Mouse (Mus musculus) embryonic facial prominence, embryonic 12.5 days (tissue): ENCODE measurements at regions not wholly inside any gene's neighbourhood (a gene's known extent, or its start where the extent isn't known, plus 50 kb on each side); places are given as distances from the start of the nearest gene placed in this dataset.

Experiments
- ATAC-seq: fragments of 200-750 bp; cut with Nextera tagmentation; 2 replicates; pipeline ENCODE4 v1.8.0; 2017; ENCODE audit not compliant: insufficient number of reproducible peaks, insufficient read depth, low FRiP score, low TSS enrichment
- H3K27ac ChIP-seq: fragments of 300-500 bp; sonication (generic); 2 replicates; pipeline ENCODE4 v1.5.1; 2016; ENCODE audit warnings: mild to moderate bottlenecking
- H3K27me3 ChIP-seq: fragments of 300-500 bp; sonication (generic); 2 replicates; pipeline ENCODE4 v1.6.1; 2016; ENCODE audit warnings: mild to moderate bottlenecking, moderate library complexity
- H3K36me3 ChIP-seq: fragments of 300-500 bp; sonication (generic); 2 replicates; pipeline ENCODE4 v1.6.1; 2016; ENCODE audit warnings: mild to moderate bottlenecking
- H3K4me1 ChIP-seq: fragments of 300-500 bp; sonication (generic); 2 replicates; pipeline ENCODE4 v1.6.1; 2016
- H3K4me2 ChIP-seq: fragments of 300-500 bp; sonication (generic); replicated peaks from 2 replicates; pipeline ENCODE4 v1.6.1; 2016; ENCODE audit warnings: mild to moderate bottlenecking, moderate library complexity
- H3K4me3 ChIP-seq: fragments of 300-500 bp; sonication (generic); 2 replicates; pipeline ENCODE4 v1.5.1; 2016; ENCODE audit warnings: mild to moderate bottlenecking
- H3K9ac ChIP-seq: fragments of 300-500 bp; sonication (generic); 2 replicates; pipeline ENCODE4 v1.6.1; 2016; ENCODE audit warnings: mild to moderate bottlenecking, moderate library complexity
- H3K9me3 ChIP-seq: fragments of 300-500 bp; sonication (generic); 2 replicates; pipeline ENCODE4 v1.6.1; 2016; ENCODE audit warnings: mild to moderate bottlenecking, moderate library complexity
- WGBS: fragments of 180-500 bp; shearing (Covaris S2); methylation state at CpG from one replicate; pipeline ENCODE4 v1.1.7; 2016; 5-methylcytosine and 5-hydroxymethylcytosine counted together

DNA sequence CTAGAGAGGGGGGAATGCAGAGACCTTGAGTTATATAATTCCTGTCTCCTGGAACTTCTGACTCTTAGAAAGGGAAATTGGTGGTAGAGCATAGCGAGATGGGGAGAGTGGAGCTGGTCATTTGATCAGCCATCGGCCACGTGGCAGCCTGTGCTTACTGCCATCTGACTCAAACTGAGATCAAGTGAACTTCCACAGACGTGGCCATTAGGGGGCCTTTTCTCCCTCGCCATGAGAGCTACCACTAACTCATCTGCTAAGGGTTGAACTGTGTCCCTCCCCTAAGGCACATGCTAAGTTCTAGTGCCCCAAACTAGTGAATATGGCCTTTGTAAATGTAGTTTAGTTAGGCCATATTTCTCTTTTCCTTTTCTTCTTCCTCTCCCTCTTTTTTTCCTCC is 120.6 kb downstream of the 2410131K14Rik start:
- no peak overlapping the region for H3K4me2 ChIP-seq
- 0 out of 2 replicates have a peak, but pooled peaks cover 5% of the 10 kb centered on the region for H3K4me1 ChIP-seq
- no peak overlapping the region for H3K4me3 ChIP-seq
- WGBS: 31% methylated on average over 5 of the region's 5 CpGs
- H3K27ac ChIP-seq: no peak overlapping the region
- no peak for ATAC-seq
- no peaks in the 10 kb centered on the region for H3K36me3 ChIP-seq
- H3K27me3 ChIP-seq: no peaks in the 10 kb centered on the region
- no peaks in the 10 kb centered on the region for H3K9me3 ChIP-seq
- H3K9ac ChIP-seq: no peak overlapping the region

DNA sequence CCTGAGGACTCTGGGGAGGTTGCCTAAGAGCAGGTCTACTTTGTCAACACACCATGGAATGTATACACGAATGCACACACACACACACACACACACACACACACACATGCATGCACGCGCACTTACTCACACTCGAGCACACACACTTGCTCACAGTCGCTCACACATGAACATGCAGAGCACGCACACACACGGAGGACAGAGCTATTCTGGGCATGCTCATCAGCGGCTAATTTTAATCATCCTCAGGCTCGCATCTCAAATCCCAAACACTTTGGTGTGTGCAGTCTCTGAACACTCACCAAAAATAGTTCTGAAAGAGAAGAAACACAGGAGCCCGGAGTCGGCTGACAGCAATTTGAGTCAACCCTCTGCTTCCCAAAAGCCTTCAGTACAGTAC is 122.0 kb downstream of the 2410131K14Rik start:
- no peak overlapping the region for H3K9ac ChIP-seq
- WGBS: 87% methylated on average over 11 of the region's 11 CpGs
- no peak overlapping the region for H3K4me2 ChIP-seq
- no peaks in the 10 kb centered on the region for H3K9me3 ChIP-seq
- no peaks in the 10 kb centered on the region for H3K36me3 ChIP-seq
- H3K27ac ChIP-seq: no peak overlapping the region
- H3K4me3 ChIP-seq: no peak overlapping the region
- H3K4me1 ChIP-seq: no peaks in the 10 kb centered on the region
- no peak for ATAC-seq
- H3K27me3 ChIP-seq: no peaks in the 10 kb centered on the region

- Histone ChIP-seq H3K27ac (no peak overlapping the region), H3K9me3 (no peaks in the 10 kb centered on the region), H3K36me3 (no peaks in the 10 kb centered on the region), H3K27me3 (no peaks in the 10 kb centered on the region), H3K4me3 (no peak overlapping the region), H3K4me2 (peak overlapping the region; percentile 26), H3K9ac (no peak overlapping the region), H3K4me1 (peaks cover 35% of the 10 kb centered on the region)
- WGBS: 2% methylated on average over 13 of the region's 13 CpGs
- ATAC-seq: peak; percentile 29; the same call in 1 of the 2 replicates
Measured at GRCm38 (mm10) chr5:118373581-118373981, 128.6 kb downstream of the 2410131K14Rik start.

GRCm38 (mm10) chr5:118374968-118375367 is 129.9 kb downstream of the 2410131K14Rik start:
- ATAC-seq: no peak
- Histone ChIP-seq H3K9me3 (no peaks in the 10 kb centered on the region), H3K27ac (no peak overlapping the region), H3K4me1 (peaks cover 39% of the 10 kb centered on the region), H3K4me3 (no peak overlapping the region), H3K27me3 (no peaks in the 10 kb centered on the region), H3K4me2 (no peak overlapping the region), H3K36me3 (no peaks in the 10 kb centered on the region), H3K9ac (no peak overlapping the region)
- 46% methylated on average over 2 of the region's 2 CpGs for WGBS

GRCm38 (mm10) chr5:118375916-118376315 is 130.9 kb downstream of the 2410131K14Rik start:
- no peaks in the 10 kb centered on the region for H3K9me3 ChIP-seq
- H3K27me3 ChIP-seq: no peaks in the 10 kb centered on the region
- no peak overlapping the region for H3K4me3 ChIP-seq
- peaks cover 45% of the 10 kb centered on the region for H3K4me1 ChIP-seq
- 0 out of 2 replicates have a peak overlapping the region, but pooled peaks have one; percentile 19 for H3K9ac ChIP-seq
- no peaks in the 10 kb centered on the region for H3K36me3 ChIP-seq
- H3K27ac ChIP-seq: no peak overlapping the region
- no peak for ATAC-seq
- no peak overlapping the region for H3K4me2 ChIP-seq
- 61% methylated on average over 5 of the region's 5 CpGs for WGBS

DNA sequence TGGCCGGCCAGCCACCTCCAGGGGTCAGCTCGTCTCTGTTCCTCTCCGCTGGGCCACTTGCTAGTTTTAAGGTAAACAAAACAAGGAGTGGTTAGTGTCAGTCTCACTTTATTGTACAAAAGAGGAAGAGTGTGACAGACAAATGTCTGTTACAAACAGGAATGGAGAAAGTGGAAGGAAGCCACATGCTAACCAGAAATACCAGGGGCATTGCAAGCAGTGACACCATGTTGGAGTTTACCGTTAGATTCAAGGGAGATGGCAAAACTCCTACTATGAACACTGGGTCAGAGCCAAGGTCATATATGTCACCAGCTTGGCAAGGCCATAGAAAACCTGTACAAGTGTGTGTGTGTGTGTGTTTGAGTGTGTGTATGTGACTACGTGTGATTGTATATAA is 131.5 kb downstream of the 2410131K14Rik start:
- H3K9me3 ChIP-seq: no peaks in the 10 kb centered on the region
- no peak overlapping the region for H3K9ac ChIP-seq
- ATAC-seq: no peak
- no peak overlapping the region for H3K4me3 ChIP-seq
- H3K27me3 ChIP-seq: no peaks in the 10 kb centered on the region
- peaks cover 45% of the 10 kb centered on the region for H3K4me1 ChIP-seq
- no peak overlapping the region for H3K4me2 ChIP-seq
- no peak overlapping the region for H3K27ac ChIP-seq
- H3K36me3 ChIP-seq: no peaks in the 10 kb centered on the region
- 71% methylated on average over 5 of the region's 5 CpGs for WGBS

- no peak overlapping the region for H3K27ac ChIP-seq
- no peaks in the 10 kb centered on the region for H3K27me3 ChIP-seq
- no peak for ATAC-seq
- H3K36me3 ChIP-seq: no peaks in the 10 kb centered on the region
- 51% methylated on average over 8 of the region's 8 CpGs for WGBS
- H3K4me1 ChIP-seq: peaks cover 45% of the 10 kb centered on the region
- no peak overlapping the region for H3K4me2 ChIP-seq
- H3K9ac ChIP-seq: no peak overlapping the region
- H3K9me3 ChIP-seq: no peaks in the 10 kb centered on the region
- H3K4me3 ChIP-seq: no peak overlapping the region
Measured at GRCm38 (mm10) chr5:118377402-118377848, 132.4 kb downstream of the 2410131K14Rik start.

DNA sequence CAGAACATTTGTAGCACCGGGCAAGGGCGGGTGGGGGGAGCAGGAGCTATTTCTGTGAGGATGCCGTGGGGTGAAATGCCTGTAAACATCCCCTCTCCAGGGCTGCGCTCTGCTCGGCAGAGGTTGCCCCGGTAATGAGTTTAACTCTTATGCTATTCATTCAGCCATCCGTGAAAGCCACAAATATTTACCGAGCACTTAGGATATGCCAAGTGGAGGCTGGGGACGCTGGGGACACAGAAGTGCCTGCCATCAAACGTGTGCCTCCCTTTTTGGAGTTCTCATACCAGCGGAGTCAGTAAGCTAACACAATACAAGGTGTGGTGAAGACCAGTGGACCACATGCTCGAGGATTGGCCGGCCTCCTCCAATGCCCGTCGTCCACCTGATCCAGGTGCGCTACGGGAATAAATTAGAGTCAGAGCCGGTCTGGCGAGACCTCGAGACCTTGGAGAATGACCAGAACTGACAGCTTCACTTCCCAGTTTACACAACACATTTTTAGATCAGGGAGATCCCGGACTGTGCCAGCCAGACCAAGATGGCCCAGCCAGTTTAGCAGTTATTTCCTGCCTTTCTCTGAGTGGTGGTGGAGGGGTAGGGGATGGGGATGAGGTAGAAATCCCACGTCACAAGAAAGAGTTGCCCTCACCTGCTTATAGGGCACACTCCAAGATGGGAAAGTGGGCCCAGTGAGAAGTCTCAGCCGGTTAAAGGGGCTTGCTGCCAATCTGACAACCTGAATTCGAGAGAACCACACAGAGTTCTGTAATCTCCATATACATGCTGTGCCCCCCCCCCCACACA is 134.4 kb downstream of the 2410131K14Rik start:
- ATAC-seq: no peak
- WGBS: 44% methylated on average over 24 of the region's 24 CpGs
- Histone ChIP-seq H3K36me3 (no peaks in the 10 kb centered on the region), H3K27ac (no peak overlapping the region), H3K4me2 (no peak overlapping the region), H3K27me3 (no peaks in the 10 kb centered on the region), H3K4me3 (no peak overlapping the region), H3K9ac (no peak overlapping the region), H3K4me1 (peaks cover 32% of the 10 kb centered on the region), H3K9me3 (no peaks in the 10 kb centered on the region)

GRCm38 (mm10) chr5:118380052-118380421 is 135.0 kb downstream of the 2410131K14Rik start:
- Histone ChIP-seq H3K27ac (peak overlapping the region; percentile 64), H3K4me1 (peaks cover 26% of the 10 kb centered on the region), H3K9ac (no peak overlapping the region), H3K4me3 (peak overlapping the region; percentile 44), H3K4me2 (peak overlapping the region; percentile 81), H3K27me3 (no peaks in the 10 kb centered on the region), H3K36me3 (no peaks in the 10 kb centered on the region), H3K9me3 (no peaks in the 10 kb centered on the region)
- 22% methylated on average over 5 of the region's 5 CpGs for WGBS
- ATAC-seq: no peak

GRCm38 (mm10) chr5:118380422-118381293 is 135.6 kb downstream of the 2410131K14Rik start:
- H3K4me1 ChIP-seq: peaks cover 20% of the 10 kb centered on the region
- peak overlapping the region; percentile 41 for H3K9ac ChIP-seq
- peak overlapping the region; percentile 44 for H3K4me3 ChIP-seq
- no peaks in the 10 kb centered on the region for H3K27me3 ChIP-seq
- WGBS: under 1% methylated on average over 40 of the region's 45 CpGs
- H3K36me3 ChIP-seq: no peaks in the 10 kb centered on the region
- no peaks in the 10 kb centered on the region for H3K9me3 ChIP-seq
- H3K27ac ChIP-seq: peak overlapping the region; percentile 82
- ATAC-seq: peak; percentile 72
- peak overlapping the region; percentile 81 for H3K4me2 ChIP-seq

DNA sequence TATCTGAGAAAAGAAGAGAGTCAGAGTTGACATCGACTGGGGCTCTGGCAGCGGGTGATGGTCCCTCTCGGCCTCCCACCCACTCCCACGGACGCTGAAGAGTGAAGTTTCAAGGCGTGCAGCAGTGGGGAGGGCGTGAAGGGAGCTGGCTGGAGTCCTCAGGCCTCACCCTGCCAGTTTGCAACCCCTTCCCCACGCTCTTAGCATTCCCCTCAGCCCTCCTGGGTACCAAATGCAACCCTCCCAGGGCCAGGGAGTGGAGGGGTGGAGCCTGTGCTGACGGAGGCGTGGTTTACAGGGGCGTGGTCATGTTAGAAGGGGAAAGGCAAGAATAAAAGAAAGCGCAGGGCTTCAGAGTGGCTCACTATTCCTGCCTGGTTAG is 136.3 kb downstream of the 2410131K14Rik start:
- H3K27ac ChIP-seq: peak overlapping the region; percentile 82
- no peaks in the 10 kb centered on the region for H3K27me3 ChIP-seq
- no peaks in the 10 kb centered on the region for H3K9me3 ChIP-seq
- peak; percentile 36; the same call in 1 of the 2 replicates for ATAC-seq
- no peaks in the 10 kb centered on the region for H3K36me3 ChIP-seq
- 0 out of 2 replicates have a peak overlapping the region, but pooled peaks have one; percentile 24 for H3K9ac ChIP-seq
- 0% methylated on average over 12 of the region's 12 CpGs for WGBS
- H3K4me2 ChIP-seq: peak overlapping the region; percentile 81
- peaks cover 15% of the 10 kb centered on the region for H3K4me1 ChIP-seq
- H3K4me3 ChIP-seq: peak overlapping the region; percentile 44
